Mouse (Mus musculus): ENCODE measurements around the gene Use1. TPM values are rescaled to one million over a fixed set of nuclear protein-coding genes. Genes with fewer than 3 reads are reported as not detected.

Gene Use1
- polyA plus RNA-seq, 1 experiment from 2014 or later = 100 TPM

DNA sequence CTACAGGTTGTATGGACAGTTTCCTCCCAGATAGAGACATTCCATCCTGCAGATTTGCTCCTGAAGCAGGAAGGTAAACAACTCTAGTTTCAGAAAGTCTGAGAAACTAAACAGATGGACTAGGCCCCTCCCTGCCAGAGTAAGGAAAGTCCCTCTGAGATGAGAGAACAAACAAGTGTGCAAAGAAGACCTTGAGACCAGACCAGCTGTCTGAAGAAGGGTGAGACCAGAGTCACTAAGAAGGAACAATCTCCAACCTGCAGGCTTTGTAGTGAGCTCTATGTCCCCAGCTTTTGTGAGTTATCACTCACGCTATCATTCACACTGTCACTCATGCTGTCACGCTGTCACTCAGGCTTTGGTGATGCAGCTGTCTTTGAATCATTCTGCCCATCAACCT is 25.0 kb downstream of the Use1 start:
- H3K4me1 ChIP-seq (replicated peaks) = peaks cover 5% of the 10 kb centered on the region
- ATAC-seq (ENCODE audit: insufficient number of reproducible peaks, insufficient read depth, low FRiP score, low TSS enrichment, low read depth) = no peak
- H3K4me3 ChIP-seq (replicated peaks) = no peak overlapping the region
- H3K4me2 ChIP-seq = no peak overlapping the region
- 82% methylated on average over 2 of the region's 2 CpGs for WGBS
- H3K9ac ChIP-seq (replicated peaks) = no peak overlapping the region
- H3K9me3 ChIP-seq = no peaks in the 10 kb centered on the region
- no peaks in the 10 kb centered on the region for H3K27me3 ChIP-seq
- no peaks in the 10 kb centered on the region for H3K36me3 ChIP-seq
- no peak overlapping the region for H3K27ac ChIP-seq

DNA sequence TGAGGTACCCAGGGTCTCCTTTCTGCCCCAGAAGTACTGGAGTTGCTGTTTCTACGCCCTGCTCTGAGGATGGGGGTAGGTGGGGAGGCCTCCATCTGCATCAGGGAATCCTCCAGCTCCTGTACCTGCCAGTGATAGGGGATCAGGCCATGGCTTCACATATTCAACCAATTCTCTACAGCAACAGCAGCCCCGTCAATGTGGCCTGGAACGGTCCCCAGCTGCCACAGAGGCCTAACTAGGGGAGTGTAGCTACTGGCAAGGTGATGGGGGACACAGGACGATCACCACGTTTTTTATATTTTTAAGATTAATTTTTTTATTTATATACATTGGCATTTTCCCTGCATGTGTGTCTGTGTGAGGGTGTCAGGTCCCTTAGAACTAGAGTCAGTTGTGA is 25.7 kb downstream of the Use1 start:
- no peak overlapping the region for H3K27ac ChIP-seq
- no peaks in the 10 kb centered on the region for H3K27me3 ChIP-seq
- H3K4me3 ChIP-seq (replicated peaks) = no peak overlapping the region
- H3K36me3 ChIP-seq = no peaks in the 10 kb centered on the region
- ATAC-seq (ENCODE audit: insufficient number of reproducible peaks, insufficient read depth, low FRiP score, low TSS enrichment, low read depth) = no peak
- H3K4me2 ChIP-seq = no peak overlapping the region
- no peaks in the 10 kb centered on the region for H3K9me3 ChIP-seq
- H3K4me1 ChIP-seq (replicated peaks) = peaks cover 7% of the 10 kb centered on the region
- WGBS = 76% methylated on average over 5 of the region's 5 CpGs
- no peak overlapping the region for H3K9ac ChIP-seq (replicated peaks)

DNA sequence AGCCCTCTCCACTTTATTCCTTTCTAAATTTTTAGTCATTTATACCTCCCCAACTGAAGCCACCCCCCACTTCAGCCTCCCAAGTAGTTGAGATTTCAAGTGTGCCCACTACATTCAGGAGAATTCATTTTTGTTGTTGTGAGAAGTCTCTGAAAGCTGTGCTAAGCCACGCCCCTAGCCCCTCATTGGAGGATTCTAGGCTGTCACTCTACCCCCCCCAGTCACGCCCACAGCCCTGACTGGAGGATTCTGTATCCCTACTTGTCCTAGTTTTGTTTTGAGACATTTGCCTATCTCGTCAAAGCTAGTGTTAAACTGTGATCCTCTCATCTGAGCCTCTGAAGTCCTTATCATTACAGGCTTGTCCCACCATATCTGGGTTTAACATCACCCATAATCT is 26.2 kb downstream of the Use1 start:
- ATAC-seq (ENCODE audit: insufficient number of reproducible peaks, insufficient read depth, low FRiP score, low TSS enrichment, low read depth) = no peak

DNA sequence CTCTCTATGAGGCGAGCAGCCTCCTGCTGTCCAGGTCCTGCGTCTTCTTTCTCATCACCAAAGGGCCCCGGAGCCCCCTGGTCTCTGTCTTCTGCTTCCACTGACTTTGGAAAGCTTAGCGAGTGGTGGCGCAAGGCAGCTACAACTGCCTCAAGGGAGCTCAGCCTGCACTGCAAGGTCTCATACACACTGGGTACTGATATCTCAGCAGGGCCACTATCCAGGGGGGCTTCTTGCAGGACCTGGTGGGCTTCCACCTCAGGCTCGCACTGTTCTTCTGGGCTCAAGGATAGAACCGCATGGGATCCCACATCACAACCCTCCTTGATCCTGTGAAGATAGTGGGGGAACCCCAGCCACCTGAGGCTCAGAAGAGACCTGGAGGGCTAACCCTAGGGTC is 27.8 kb downstream of the Use1 start:
- 76% methylated on average over 7 of the region's 7 CpGs for WGBS
- Histone ChIP-seq H3K4me2 (0 out of 2 replicates have a peak overlapping the region, but pooled peaks have one; percentile 1), H3K27me3 (no peaks in the 10 kb centered on the region), H3K4me1 (replicated peaks) (peaks cover 12% of the 10 kb centered on the region), H3K36me3 (peaks cover 11% of the 10 kb centered on the region), H3K4me3 (replicated peaks) (no peak overlapping the region), H3K9ac (replicated peaks) (no peak overlapping the region), H3K9me3 (no peaks in the 10 kb centered on the region), H3K27ac (no peak overlapping the region)
- no peak for ATAC-seq (ENCODE audit: insufficient number of reproducible peaks, insufficient read depth, low FRiP score, low TSS enrichment, low read depth)

More for the DNA sequence above, 26.2 kb downstream of the Use1 start:
- H3K4me3 ChIP-seq (replicated peaks) = no peak overlapping the region
- no peaks in the 10 kb centered on the region for H3K9me3 ChIP-seq
- 12% methylated on average over 3 of the region's 3 CpGs for WGBS
- no peaks in the 10 kb centered on the region for H3K27me3 ChIP-seq
- H3K9ac ChIP-seq (replicated peaks) = no peak overlapping the region
- no peak overlapping the region for H3K4me2 ChIP-seq
- H3K27ac ChIP-seq = no peak overlapping the region
- no peaks in the 10 kb centered on the region; the same call in 1 of the 2 replicates for H3K36me3 ChIP-seq
- peaks cover 12% of the 10 kb centered on the region for H3K4me1 ChIP-seq (replicated peaks)

DNA sequence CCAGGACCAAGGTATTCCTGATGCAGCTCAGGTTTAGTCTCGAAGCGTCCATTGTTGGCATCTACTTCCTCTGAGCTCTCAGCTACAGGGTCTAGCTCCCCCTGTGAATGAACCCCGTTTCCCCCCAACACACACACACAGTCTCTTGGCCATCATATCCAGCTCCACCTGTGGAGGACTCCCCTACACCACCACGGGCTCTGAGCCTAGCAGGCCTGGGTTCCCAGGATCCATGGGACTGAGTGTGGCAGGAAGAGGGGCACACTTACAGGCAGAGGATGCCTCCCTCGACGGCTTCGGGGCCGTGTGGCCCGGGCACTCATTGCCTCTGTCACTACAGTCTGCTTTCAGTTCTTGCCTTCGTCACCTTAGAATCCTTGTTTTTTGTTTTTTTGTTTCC is 28.4 kb downstream of the Use1 start:
- no peak overlapping the region for H3K9ac ChIP-seq (replicated peaks)
- peaks cover 12% of the 10 kb centered on the region for H3K4me1 ChIP-seq (replicated peaks)
- no peaks in the 10 kb centered on the region for H3K9me3 ChIP-seq
- 0 out of 2 replicates have a peak overlapping the region, but pooled peaks have one; percentile 1 for H3K4me2 ChIP-seq
- no peaks in the 10 kb centered on the region for H3K27me3 ChIP-seq
- no peak overlapping the region for H3K27ac ChIP-seq
- no peak overlapping the region for H3K4me3 ChIP-seq (replicated peaks)
- H3K36me3 ChIP-seq = peaks cover 17% of the 10 kb centered on the region
- no peak for ATAC-seq (ENCODE audit: insufficient number of reproducible peaks, insufficient read depth, low FRiP score, low TSS enrichment, low read depth)
- 87% methylated on average over 10 of the region's 10 CpGs for WGBS

DNA sequence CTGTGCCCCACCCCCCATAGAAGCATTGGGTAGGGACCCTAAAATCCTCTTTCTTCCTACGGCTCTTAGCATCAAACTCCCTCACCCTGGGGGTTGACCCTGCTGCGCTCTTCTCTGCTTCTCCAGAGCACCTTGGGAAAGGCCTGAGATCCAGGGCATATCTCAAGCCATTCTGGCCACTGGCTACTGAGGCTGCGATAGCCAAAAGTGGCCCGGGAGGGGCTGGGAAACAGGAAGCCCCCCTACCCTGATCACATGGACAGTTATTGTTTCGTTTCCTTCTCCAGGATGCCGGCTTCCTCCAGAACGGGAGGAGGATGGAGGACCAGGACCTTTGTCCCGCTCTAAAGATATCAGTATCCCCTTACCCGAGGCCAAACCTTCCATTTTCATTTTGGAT is 29.0 kb downstream of the Use1 start, which contains the start of gene Ushbp1:
Gene Ushbp1 (minus strand): TSS at position 174 of the 400 bp plus-strand sequence.
- Histone ChIP-seq H3K27ac (peak within 1 kb of the TSS; percentile 41), H3K27me3 (no peaks in the 10 kb centered on the region), H3K4me1 (replicated peaks) (peaks cover 12% of the 10 kb centered on the region), H3K9ac (replicated peaks) (no peak within 1 kb of the TSS), H3K9me3 (no peaks in the 10 kb centered on the region), H3K4me2 (peak within 1 kb of the TSS; percentile 93), H3K36me3 (peaks cover 21% of the 10 kb centered on the region), H3K4me3 (replicated peaks) (peak within 1 kb of the TSS; percentile 79)
- 90% methylated on average over 9 of the region's 9 CpGs for WGBS
- ATAC-seq (ENCODE audit: insufficient number of reproducible peaks, insufficient read depth, low FRiP score, low TSS enrichment, low read depth) = no peak

DNA sequence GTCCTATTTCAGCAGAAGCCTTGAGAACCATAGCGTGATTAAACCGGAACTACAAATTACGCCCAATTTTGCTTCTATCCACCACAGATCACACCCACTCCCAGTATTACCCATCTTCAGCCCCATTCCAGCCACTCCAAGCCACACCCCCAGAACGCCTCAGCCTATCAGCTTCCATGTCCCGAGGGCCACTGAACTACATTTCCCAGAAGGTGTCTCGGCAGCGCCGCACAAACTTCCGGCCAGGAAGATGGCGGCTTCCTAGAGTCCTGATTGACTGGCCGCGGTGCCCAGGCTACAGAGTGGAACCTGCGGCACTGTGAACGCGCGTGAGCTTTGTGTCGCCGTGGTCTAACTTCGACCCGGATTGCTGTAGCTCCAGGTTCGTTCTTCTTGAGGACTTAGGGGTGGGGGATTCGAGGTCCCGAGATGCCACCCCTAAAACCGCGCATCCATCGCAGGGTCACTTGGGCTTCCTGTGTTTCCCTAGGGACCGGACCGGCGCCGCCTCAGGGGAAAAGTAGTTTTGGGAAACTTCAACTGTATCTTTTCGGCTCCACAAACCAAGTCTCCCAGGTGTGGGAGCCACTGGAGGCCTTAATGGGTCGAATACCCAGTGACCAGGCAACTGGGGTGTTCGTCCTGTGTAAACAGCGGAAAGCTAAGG is 30.1 kb downstream of the Use1 start, which contains the start of gene Babam1:
Gene Babam1 (plus strand): TSS at position 223 of the 667 bp plus-strand sequence.
- H3K4me3 ChIP-seq (replicated peaks) = peak within 1 kb of the TSS; percentile 79
- no peaks in the 10 kb centered on the region for H3K27me3 ChIP-seq
- no peaks in the 10 kb centered on the region for H3K9me3 ChIP-seq
- H3K4me1 ChIP-seq (replicated peaks) = peaks cover 12% of the 10 kb centered on the region
- under 1% methylated on average over 34 of the region's 34 CpGs for WGBS
- H3K36me3 ChIP-seq = peaks cover 25% of the 10 kb centered on the region
- peak; percentile 89 for ATAC-seq (ENCODE audit: insufficient number of reproducible peaks, insufficient read depth, low FRiP score, low TSS enrichment, low read depth)
- peak within 1 kb of the TSS; percentile 81 for H3K9ac ChIP-seq (replicated peaks)
- peak within 1 kb of the TSS; percentile 93 for H3K4me2 ChIP-seq
- peak within 1 kb of the TSS; percentile 45 for H3K27ac ChIP-seq

DNA sequence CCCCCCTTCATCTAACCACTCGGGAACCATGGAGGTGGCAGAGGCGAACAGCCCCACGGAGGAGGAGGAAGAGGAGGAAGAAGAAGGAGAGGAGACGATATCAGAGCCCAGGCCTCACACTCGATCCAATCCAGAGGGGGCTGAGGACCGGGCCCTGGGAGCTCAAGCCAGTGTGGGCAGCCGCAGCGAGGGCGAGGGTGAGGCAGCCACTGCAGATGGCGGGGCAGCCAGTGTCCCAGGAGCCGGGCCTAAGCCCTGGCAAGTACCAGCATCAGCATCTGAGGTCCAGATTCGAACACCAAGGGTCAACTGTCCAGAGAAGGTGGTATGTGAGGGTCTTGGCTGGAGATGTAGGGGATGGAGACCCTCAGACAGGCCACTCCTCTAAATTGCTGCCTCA is 31.1 kb downstream of the Use1 start:
- no peaks in the 10 kb centered on the region for H3K9me3 ChIP-seq
- 90% methylated on average over 12 of the region's 12 CpGs for WGBS
- H3K36me3 ChIP-seq = peaks cover 29% of the 10 kb centered on the region
- H3K27ac ChIP-seq = no peak overlapping the region
- H3K4me1 ChIP-seq (replicated peaks) = peaks cover 12% of the 10 kb centered on the region
- H3K4me2 ChIP-seq = peak overlapping the region; percentile 93
- ATAC-seq (ENCODE audit: insufficient number of reproducible peaks, insufficient read depth, low FRiP score, low TSS enrichment, low read depth) = no peak
- H3K9ac ChIP-seq (replicated peaks) = peak overlapping the region; percentile 81; the same call in 1 of the 2 replicates
- H3K4me3 ChIP-seq (replicated peaks) = peak overlapping the region; percentile 79
- H3K27me3 ChIP-seq = no peaks in the 10 kb centered on the region

DNA sequence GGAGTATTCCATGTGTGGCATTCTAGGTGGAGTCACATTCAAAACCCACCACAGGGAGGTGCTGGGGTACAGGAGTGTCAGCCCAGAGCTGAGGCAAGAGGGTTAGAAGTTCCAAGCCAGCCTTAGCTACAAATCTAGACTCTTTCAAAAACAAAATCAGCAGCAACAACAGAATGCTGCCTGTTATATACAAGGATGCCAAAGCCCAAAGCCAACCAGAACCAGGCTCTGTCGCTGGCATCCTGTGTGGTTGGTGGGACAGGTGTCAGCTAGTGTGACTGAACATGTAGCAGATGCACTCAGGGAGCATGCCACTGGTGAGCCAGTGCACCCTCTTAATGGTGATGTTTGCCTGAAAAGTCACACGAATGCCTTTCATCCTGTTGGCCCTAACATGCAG is 34.2 kb downstream of the Use1 start:
- Histone ChIP-seq H3K9me3 (no peaks in the 10 kb centered on the region), H3K4me3 (replicated peaks) (no peak overlapping the region), H3K9ac (replicated peaks) (no peak overlapping the region), H3K27me3 (no peaks in the 10 kb centered on the region), H3K36me3 (peaks cover 42% of the 10 kb centered on the region), H3K4me2 (no peak overlapping the region), H3K27ac (no peak overlapping the region), H3K4me1 (replicated peaks) (peaks cover 12% of the 10 kb centered on the region)
- 88% methylated on average over 2 of the region's 2 CpGs for WGBS
- no peak for ATAC-seq (ENCODE audit: insufficient number of reproducible peaks, insufficient read depth, low FRiP score, low TSS enrichment, low read depth)

DNA sequence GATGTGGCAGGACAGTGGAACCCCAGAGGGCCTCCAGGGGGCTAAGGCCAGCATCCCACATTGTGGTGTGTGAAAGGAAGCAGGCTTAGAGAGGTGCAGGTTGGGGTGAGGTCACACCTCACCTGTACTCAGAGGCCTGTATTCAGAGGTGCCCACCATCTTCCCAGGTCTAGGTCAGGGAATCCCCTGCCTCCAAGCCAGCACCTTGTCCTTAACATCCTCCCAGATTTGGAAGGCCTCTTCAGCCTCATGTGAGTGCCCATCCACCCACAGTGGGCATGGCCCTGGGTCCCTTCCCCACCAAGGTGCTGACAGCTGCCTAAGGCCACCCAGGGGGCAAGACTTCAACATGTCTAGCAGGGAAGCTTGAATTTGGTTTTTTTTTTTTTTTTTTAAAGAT is 34.8 kb downstream of the Use1 start:
- H3K9ac ChIP-seq (replicated peaks) = no peak overlapping the region
- peaks cover 12% of the 10 kb centered on the region for H3K4me1 ChIP-seq (replicated peaks)
- ATAC-seq (ENCODE audit: insufficient number of reproducible peaks, insufficient read depth, low FRiP score, low TSS enrichment, low read depth) = no peak
- peaks cover 42% of the 10 kb centered on the region for H3K36me3 ChIP-seq
- H3K4me2 ChIP-seq = no peak overlapping the region
- no peaks in the 10 kb centered on the region for H3K9me3 ChIP-seq
- H3K4me3 ChIP-seq (replicated peaks) = no peak overlapping the region
- no peak overlapping the region for H3K27ac ChIP-seq
- no peaks in the 10 kb centered on the region for H3K27me3 ChIP-seq

DNA sequence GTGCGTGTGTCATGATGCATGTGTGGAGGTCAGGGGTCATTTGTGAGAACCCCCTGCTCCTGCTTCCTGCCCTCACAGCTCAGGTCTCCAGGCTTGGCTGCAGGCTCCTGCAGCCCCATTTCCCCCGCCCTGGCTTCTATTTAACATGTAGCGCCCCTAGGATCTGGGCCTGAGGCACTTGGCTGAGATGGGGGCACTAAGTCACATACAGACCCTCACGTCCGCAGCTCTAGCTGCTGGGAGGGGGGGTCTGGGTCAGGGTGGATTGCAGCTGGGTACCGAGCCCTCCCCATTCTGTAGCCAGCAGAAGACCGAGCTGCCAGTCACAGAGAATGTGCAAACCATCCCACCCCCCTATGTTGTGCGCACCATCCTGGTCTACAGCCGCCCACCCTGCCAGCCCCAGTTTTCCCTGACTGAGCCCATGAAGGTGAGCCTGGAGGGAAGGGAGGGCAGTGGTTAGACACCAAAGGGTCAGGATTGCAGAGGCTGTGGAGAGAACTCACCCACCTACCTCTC is 35.9 kb downstream of the Use1 start:
- Histone ChIP-seq H3K9me3 (no peaks in the 10 kb centered on the region), H3K4me3 (replicated peaks) (no peak overlapping the region), H3K4me1 (replicated peaks) (peaks cover 19% of the 10 kb centered on the region), H3K4me2 (no peak overlapping the region), H3K36me3 (peaks cover 46% of the 10 kb centered on the region), H3K9ac (replicated peaks) (no peak overlapping the region), H3K27ac (no peak overlapping the region), H3K27me3 (no peaks in the 10 kb centered on the region)
- ATAC-seq (ENCODE audit: insufficient number of reproducible peaks, insufficient read depth, low FRiP score, low TSS enrichment, low read depth) = no peak
- WGBS = 90% methylated on average over 9 of the region's 9 CpGs
